Mouse (Mus musculus) layer of hippocampus, adult 2 months (tissue): ENCODE measurements at regions not wholly inside any gene's neighbourhood (a gene's known extent, or its start where the extent isn't known, plus 50 kb on each side); places are given as distances from the start of the nearest gene placed in this dataset.

Experiments used
- DNase-seq, 2 experiments: peaks; one replicate each; pipeline ENCODE4 v3.0.0; 2022; ENCODE audit warnings: low spot score in 2 of 2
- H3K27ac ChIP-seq: fragments of 200-600 bp; 2 replicates; pipeline ENCODE4 v1.8.1; 2022
- H3K4me3 ChIP-seq: fragments of 200-600 bp; 2 replicates; pipeline ENCODE4 v1.8.1; 2022; ENCODE audit warnings: mild to moderate bottlenecking
- CTCF ChIP-seq: fragments of 200-600 bp; conservative IDR thresholded peaks from 2 replicates; pipeline ENCODE4 v1.8.1; 2022; ENCODE audit warnings: antibody characterized with exemption, mild to moderate bottlenecking, moderate library complexity

- Histone ChIP-seq H3K4me3 (no peak overlapping the region), H3K27ac (no peak overlapping the region)
- DNase-seq = no peak
- TF ChIP-seq CTCF = no peak
Observed at GRCm38 (mm10) chr15:42915195-42915594, 2781.0 kb downstream of the 9330182O14Rik start.

- peak in 1 of 2 experiments; percentile 32 for DNase-seq
- H3K4me3 ChIP-seq = no peak overlapping the region
- TF ChIP-seq CTCF = peak; percentile 41
- no peak overlapping the region for H3K27ac ChIP-seq
Observed at GRCm38 (mm10) chr15:42921618-42922017, 2787.5 kb downstream of the 9330182O14Rik start.

GRCm38 (mm10) chr15:42928331-42928730, 2794.2 kb downstream of the 9330182O14Rik start:
- DNase-seq = no peak
- no peak overlapping the region for H3K4me3 ChIP-seq
- H3K27ac ChIP-seq = no peak overlapping the region
- peak; percentile 28 for TF ChIP-seq CTCF

GRCm38 (mm10) chr15:42944610-42945009, 2810.4 kb downstream of the 9330182O14Rik start:
- TF ChIP-seq CTCF = no peak
- no peak overlapping the region for H3K4me3 ChIP-seq
- H3K27ac ChIP-seq = no peak overlapping the region
- DNase-seq = no peak

GRCm38 (mm10) chr15:42955167-42955566, 2821.0 kb downstream of the 9330182O14Rik start:
- no peak overlapping the region for H3K27ac ChIP-seq
- no peak overlapping the region for H3K4me3 ChIP-seq
- no peak for DNase-seq
- TF ChIP-seq CTCF = no peak

DNA sequence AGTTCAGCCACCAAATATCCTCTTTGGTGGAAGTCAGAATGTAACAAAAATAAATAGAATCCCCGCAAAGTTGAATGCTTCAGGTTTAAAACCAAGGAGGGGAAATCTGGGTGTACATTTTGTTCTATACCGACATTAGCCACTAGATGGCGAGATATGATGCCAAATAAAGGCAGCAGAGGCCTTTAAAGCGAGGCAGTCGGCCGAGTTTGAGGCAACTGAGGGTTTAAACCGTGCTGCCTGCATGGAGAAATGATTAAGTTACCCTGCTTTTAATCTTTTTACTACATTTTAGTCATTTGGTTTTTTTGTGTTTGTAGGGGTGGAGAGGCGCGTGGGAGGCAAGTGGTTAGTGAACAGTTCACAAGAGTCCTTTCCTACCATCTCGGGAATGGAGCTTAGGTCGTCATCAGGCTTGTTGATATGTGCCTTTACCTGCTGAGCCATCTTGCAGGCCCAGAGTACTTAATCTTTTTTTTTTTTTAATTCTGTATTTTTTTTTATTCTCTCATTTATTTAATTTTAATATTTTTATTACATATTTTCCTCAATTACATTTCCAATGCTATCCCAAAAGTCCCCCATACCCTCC, 2828.7 kb downstream of the 9330182O14Rik start:
- no peak overlapping the region for H3K4me3 ChIP-seq
- peak; percentile 71 to 81 for DNase-seq
- peak; percentile 92 for TF ChIP-seq CTCF
- no peak overlapping the region for H3K27ac ChIP-seq

GRCm38 (mm10) chr15:42965314-42965713, 2831.1 kb downstream of the 9330182O14Rik start:
- DNase-seq = no peak
- Histone ChIP-seq H3K4me3 (no peak overlapping the region), H3K27ac (no peak overlapping the region)
- TF ChIP-seq CTCF = no peak
